Mouse (Mus musculus): Measurements from ENCODE around the gene Poldip3.

Gene Poldip3

DNA sequence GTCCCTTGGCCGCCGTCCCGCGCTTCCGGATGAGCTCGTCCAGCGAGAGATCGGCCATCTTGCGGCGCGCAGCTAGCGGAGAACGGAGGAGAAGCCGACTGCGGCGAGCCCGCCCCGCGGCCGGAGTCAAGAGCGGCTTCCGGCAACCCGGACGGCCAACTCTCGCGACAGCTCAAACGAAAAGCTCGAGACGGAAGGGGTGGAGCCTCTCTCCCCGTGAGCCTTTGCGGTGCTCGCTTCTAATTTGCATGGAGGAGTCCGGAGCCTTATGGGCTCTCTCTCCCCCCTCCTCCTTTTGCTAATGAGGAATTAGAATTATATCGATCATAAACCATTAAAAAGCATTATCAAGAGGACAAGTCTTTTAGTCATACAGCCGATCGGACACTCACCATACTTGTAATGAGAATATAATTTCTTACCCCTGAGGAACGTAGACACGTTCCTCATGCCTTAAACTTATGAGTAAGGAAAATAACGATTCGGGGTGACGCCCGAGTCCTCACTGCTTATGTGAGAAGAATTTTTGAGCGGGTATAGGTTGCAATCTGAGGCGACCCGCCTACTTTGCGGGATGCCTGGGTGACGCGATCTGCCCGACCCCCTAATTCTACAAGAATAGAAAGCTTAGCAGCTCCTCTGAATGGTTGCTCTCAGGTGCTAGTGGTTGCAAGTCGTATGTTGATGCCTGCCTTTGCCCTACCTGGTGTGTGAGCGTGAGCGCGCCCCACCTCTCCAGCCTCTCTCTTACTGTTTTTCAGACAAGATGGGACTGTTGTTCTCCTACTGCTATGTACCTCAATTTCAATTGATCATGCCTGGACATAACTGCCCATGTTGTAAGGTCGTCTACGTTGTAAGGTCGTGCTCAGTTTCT is at the start of gene Poldip3:
Gene Poldip3 (minus strand): TSS at position 189 of the 877 bp plus-strand sequence.
- peak; percentile 99 for DNase-seq (ENCODE audit: low spot score)

DNA sequence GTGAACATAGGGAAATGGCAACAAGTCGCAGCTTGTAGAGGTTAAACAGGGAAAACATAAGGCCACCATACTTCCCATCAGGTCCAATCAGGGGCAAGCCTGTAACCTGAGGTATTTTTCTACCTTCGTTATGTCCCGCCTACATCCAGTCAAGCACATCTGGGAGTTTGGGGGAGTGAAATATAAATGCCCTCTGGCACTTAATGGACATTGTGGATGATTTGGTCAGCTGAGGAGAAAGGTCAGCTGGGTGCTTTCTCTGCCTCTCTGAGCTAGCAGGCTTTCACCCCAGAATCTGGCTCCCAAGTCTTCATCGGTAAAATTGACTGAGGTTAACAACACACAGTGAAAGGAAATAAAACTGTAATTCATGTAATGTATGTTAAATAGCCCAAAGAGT is 44.2 kb upstream of the Poldip3 start:
- DNase-seq (ENCODE audit: low spot score) = no peak

DNA sequence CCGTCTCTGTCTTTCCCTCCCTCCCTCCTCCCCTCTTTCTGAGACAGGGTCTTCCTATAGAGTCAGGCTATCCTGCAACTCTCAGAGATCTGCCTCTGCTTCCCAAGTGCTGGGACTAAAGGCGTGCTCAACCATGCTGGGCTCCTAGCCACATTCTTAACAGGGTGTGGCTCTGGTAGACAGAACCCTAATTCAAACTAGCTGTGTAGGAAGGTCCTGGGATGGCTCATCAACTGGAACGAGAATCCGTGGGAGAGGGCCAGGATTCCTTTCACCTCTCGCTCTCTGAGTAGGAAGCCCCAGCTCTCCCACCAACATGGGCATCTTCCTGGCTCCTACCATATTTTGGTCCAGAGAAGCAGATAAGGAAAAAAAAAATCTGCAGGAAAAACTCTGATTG is 33.2 kb upstream of the Poldip3 start:
- no peak for DNase-seq (ENCODE audit: low spot score)

DNA sequence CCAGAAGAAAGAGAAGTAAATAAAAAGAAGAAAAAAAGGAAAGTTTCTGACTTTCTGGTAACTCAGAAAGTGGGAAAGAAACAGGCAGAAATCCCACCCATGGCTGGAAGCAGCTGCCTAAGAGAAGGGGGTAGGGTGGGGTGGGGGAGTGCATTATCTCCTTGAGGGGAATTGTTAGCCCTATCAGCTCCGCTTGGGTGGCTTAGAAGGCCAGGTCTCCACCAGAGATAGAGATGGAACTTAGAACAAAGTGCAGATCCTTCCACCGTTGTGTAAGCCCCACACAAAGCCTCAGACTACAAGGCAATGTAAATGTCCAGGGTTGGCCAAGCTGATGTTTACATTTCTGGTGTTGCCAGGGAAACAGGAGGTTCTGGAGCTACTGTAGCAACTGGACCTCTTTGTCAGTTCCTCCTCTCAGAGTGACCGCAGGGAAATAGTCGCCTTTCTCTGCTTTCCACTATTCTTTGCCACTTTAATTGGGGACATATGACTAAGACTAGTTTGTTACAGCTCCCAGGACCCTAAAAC is 32.7 kb upstream of the Poldip3 start:
- no peak for DNase-seq (ENCODE audit: low spot score)

DNA sequence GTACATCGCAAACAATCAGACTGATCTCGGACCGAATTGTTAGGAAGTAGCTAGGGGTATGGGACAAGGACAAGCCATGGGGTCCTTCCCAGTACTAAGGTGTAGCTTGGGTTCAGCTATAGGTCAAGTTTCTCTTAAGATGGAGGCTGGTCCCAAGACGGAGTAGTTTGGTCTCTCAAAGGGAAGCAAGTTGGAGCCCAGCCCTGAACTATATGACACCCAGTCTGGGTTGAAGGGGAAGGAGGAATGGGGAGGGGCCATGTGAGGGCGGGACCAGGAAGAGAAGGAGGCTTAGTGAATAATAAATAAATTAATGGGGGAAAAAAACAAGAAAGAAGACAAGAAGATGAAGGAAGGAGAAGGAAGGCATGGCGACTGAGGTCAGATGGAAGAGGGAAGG is 30.8 kb upstream of the Poldip3 start:
- no peak for DNase-seq (ENCODE audit: low spot score)

DNA sequence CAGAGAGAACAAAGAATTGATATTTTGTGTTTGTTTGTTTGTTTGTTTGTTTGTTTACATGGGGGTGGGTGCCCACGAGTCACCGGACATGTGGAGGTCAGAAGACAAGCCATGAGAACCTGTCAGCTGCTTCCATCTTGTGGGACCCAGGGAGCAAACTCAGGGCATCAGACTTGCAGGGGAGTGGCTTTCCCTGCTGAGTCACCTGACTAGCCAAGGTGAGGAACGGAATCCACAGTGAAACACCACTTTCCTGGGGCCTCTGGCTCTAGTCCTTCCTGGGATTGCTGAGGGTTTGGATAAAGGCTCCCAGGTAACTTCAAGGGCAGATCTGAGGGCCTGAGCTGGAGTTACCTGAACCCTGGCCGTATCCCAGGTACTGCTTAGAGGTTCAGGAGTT is 27.5 kb upstream of the Poldip3 start:
- DNase-seq (ENCODE audit: low spot score) = no peak

DNA sequence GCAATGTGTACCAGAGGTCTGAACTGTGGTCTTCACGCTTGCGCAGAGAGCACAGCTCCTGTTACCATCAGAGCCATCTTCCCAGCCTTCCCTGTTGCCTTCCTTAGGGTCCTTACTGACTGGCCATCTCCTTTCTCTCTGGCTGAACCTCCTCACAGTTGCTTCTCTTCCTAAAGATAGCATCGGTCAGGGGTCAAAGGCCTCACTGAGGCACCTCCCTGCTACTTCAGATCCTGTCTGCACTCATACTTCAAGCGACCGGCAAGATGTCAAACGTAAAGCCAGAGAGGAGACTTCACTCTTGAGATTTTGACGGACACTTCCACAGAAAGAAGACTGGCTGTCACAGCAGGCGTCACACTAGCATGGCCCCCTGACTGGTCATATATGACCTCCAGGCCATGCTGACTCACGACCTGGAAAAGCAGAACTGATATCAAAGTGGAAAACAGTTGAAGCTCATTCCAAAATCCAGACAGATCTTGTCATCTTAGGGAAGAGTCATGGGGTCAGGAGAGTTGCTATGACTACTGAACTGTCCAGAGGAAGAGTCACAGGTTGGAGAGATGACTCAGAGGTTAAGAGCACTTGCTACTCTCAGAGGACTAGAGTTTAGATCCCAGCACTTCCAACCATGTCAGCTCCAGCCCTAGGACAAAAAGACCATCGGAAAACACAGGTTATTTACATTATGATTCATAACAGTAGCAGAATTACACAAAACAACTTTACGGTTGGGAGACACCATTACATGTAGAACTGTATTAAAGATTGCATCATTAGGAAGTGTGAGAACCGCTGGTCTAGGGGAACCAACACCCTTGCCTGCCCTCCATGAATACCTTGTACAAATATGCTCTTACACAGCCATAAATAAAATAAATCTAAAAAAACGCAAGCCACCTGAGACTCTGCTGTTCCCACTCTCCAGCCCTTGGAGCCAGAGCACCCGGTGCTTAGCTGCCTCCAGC is 25.0 kb upstream of the Poldip3 start:
- DNase-seq (ENCODE audit: low spot score) = no peak

DNA sequence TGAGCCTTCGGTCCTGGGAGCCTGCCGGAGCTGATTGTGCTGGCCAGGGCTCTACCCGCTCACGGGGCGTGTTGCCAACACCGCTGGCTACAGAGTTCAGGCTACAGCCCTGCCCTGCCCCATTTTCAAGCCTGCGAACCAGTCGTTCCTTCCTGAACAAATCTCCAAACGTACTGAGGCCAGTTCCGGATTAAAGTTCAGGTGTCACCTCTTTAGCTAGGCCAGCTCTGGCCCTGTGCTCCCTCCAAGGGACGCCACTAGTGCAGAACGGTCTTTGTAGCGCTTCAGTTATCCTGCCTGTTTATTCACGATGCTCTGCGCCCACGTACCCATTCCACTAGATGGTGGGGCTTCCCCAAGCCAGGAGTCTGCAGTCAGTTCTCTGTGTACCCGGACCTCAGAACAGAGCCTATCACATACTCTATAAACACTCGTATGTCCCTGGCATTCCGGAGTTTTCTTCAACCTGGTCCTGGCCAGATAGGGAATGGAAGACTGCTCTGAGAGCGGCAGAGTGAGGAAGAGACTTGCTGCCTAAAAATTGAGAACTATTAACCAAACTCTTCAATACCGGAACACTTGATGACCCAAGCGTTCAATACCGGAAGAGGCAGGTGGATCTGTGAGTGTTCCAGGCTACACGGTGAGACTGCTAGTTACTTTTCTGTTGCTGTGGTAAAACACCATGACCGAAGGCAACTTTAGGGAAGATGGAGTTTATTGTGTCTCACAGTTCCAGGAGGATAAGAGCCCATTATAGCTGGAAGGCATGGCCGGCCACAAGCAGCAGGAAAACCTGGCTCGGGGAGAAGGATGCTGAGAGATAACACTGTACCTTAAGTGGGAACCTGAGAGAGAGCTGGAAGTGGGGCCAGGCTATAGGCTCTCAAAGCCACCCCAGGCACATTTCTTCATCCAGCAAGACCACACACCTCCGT is 23.6 kb upstream of the Poldip3 start, which contains the start of gene Cyb5r3:
Gene Cyb5r3 (minus strand): TSS at position 101 of the 938 bp plus-strand sequence.
- peak; percentile 28 for DNase-seq (ENCODE audit: low spot score)

DNA sequence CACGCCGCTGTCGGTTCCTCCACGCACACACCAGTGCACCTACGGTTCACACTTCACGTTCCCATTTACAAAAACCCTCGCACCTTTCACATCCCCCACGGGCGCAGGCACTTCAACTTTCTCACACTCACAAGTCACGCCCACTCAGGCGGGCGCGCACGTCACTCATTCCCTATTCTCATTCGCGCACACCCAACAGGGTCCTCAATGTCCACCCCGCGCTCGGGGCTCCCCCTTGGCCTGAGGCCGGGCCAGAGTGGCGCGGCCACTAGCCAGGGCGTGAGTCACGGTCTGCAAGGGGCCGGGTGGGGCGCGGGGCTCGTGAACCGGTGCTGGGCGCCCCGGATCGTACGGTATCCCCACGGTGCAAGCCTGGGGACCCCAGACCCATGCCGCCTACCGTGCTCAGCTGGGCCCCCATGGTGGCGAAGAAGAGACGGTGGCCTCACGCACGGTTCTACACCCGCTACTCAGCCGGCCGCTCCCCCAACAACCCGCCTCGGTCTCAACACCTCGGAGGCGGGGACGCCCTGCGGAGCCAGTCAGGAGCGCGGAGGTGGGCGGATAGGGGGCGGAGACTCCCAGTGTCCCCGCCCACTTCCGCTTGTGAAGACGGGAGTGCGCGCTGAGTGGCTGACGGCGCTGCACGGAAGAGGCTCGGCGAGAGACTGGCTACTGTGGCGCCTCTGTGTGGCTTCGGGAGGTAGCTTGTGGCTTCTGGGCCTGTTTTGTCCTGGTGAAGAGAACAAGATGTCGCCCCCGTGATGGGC is 22.7 kb upstream of the Poldip3 start:
- DNase-seq (ENCODE audit: low spot score) = peak; percentile 99

DNA sequence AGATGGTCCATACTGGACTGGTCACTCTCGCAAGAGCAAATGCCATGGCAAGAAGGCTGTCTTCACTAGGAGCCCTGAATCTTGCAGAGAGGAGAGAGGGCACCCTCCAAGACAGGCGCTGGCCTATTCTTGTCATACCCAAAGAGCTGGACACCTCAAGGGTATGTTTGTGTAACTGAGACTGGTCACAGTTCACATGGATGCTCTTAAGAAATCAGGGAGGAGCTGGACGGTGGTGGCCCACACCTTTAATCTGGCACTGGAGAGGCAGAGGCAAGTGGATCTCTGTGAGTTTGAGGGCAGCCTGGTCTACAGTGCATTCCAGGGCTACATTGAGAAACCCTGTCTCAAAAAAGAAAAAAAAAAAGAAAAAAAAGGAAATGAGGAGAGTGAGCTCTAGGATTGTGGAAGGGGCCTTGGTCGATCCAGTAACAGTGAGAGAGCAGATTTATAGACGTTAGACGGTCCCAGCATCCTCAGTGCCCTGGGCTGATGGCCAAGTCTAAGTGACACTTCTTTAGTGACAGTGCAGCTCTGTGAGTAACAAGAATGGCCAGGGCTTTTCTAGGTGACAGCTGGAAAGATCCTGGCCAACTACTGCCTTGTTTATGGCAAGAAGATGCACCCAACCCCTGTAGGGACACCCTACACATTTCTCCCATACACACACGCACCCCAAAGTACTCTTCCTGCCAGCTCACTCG is 21.9 kb upstream of the Poldip3 start:
- no peak for DNase-seq (ENCODE audit: low spot score)

DNA sequence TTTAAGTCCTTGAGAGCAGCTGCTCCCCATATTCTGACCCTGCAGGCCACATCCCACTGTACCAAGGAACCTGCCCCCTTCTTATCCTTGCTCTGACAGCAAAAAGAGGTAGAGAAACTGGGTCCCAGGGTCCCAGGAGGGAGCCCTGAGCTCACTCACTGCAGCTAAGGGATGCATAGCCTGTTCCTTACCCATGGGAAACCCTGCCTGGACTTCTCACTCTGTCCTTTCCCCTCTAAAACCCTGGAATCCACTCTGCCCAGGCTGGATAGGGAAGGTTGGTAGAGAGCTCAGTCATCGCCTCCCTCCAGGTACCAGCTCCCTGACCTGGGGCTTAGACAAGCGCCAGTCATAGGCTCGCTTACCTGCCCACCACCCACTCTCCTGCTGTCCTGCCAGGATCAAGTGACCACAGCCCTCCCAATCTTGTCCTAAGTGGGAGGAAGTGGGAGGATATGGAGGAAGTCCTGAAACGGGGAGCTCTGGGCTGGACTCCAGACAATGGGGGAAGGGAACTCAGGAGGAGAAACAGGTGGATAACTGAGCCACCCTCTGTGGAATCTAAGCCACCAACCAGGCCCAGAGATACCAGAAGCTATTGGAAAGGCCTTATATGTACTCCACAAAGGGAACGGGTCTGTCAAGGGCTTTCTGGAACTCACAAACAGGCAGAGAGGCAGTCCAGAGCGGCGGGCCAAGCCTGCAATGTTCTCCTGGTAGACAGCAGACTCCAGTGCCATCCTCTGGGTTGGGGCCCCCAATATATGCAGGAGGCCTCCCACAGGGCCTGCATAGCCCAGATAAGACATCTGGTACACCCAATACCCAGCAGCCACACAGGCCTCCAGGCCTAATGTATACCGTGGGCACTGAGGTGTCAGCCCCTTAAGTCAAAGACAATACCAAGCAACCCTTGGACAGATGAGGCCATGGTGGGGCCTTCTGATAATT is 20.9 kb upstream of the Poldip3 start:
- DNase-seq (ENCODE audit: low spot score) = no peak

DNA sequence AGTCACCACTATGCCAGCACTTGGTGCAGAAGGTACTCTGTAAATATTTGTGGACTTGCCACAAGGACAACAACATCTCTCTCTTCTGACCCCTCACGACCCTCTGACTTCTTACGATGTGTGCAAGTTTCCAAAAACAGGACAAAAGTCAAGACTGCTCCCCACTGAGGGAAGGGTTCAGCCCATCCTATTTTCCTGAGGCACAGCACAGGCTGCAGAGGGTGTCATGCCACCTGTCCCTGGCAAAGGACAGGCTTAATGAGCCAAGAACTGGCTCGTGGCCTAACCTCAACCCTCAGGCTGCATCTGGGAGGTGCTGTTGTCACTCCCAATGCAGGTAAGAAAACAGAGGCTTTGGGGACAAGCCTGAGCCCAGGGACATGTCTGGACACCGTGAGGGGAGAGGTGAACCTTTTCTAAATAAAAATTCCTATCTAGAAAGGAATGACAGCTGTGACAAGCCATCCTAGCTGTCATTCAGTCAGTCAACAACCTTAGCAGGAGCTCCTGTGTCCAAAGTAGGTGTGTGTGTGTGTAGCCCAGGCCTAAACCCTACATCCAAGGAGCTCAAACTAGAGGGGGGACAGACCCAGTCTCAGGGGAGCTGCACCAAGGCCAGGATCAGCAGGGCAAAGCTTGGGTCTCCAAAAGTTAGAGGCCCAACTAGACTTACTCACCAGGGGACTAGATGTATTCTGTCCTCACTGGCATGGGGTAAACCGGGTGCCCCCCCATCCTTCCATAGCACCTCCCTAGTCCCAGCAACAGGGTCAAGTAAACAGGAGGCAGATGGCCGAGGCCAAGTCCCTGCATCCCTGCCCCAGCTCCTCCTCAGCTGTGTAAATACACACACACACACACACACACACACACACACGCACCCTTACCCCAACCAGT is 19.9 kb upstream of the Poldip3 start:
- no peak for DNase-seq (ENCODE audit: low spot score)

DNA sequence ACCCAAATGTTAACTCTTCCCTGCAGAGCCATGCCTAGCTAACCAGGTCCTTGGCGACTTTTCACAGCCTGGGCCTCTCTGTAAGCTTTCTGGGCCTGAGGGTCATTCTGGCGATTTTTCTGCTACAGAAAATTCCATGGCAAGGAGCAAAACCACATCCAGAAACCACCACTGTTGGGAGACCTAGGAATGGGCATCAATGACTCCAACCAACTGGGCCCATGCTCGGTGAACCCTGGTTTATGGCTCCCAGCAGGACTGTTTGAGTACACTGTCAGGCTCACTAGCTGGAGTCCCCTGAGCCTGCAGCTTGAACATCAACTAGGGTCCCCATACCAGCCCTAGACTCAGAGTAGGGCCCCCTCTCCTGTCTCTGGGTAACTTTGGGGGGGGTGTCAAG is 19.1 kb upstream of the Poldip3 start:
- no peak for DNase-seq (ENCODE audit: low spot score)

DNA sequence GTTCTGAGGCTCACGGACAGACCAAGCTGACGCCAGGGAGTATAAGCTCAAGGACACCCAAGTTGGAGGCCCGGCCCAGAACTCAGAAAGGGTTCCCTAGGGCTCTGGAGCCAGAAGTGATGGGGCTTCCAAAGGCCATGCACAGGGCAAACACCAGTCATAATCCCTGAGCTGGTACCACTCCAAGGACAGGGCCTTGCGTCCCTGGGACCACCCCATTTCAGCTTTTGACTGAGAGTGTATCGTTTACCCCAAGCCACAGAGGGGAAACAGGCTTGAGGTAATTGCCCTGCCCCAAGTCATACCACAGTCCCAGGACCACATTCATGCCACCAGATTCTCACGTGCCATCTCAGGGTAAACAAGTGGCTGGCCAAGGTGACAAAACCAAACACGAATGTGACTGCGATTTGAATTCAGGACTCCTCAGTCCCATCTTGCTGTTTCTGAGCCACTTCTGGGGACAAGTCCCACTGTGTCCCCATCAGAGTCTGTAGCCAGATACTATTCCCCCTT is 18.4 kb upstream of the Poldip3 start:
- DNase-seq (ENCODE audit: low spot score) = no peak

DNA sequence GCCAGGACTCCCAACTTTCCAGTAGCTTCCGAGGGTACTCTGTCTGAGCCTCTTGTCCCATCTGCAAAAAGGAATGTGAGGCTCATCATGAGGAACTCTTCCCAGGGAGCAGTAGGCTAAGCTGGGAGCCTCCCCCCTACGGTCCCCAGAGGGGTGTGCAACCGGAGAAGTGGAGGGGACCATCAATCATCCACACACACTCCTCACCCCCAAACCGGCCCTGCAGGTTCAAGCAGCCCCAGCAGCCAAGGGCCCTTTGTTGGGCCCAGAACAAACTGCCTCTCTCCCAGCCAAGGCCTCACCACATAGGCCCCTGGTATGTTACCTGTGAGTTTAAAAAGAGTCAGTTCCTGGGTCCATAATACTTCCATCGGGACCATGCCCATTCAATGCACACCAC is 17.9 kb upstream of the Poldip3 start:
- peak; percentile 24 for DNase-seq (ENCODE audit: low spot score)

DNA sequence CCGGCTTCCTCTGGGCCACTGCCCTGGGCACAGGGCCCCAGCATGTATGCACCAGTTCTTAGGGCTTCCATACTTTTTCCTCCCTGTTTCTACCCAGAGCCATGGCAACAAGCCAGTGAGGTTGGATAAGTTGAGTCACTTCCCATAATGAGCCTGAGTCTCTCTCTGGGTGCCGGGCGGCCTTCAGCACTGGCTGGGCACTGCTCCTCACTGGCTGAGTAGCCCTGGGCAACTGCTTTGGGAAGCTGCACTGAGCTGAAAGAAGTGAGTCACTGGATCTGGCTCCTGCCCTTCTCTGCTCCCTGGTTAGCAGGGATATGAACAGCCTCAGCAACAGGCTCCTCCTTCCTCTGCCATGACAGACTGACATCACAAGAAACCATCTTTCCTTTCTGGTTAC is 17.5 kb upstream of the Poldip3 start:
- no peak for DNase-seq (ENCODE audit: low spot score)

DNA sequence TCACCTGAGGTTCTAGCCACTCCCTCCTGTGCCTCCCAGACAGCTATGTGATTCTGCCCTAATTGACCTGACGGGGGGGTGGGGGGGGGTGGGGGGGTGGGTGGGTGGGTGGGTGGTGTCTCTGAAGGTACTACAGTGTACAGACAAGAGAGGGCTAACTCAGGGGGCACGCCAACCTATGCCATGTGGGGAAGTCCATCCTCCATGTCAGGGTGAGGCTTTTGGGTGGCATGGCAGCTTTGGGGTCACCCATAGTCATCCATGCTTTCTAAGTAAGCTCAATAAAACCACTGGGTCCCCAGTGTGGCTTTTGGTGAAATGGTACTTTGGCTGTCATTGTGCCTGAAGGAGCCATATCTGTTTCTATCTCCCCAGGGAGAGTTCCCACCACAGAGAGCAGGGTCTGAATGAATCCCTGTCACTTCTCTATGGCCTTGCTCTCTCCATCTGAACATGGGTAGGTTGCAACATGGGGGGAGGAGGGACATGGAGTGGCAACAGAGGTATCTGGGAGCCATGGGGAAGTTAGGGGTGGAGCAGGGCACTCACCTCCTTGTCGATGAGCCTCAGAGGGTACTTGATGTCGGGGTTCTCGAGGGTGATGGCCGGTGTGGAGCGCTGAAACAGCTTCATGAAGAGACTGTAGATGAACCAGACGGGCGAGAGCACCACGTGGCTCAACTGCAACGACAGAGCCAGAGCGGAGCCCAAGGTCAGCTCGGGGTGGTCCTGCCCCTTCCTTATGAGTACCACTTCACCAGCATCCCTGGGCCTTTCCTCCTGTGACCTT is 16.5 kb upstream of the Poldip3 start:
- DNase-seq (ENCODE audit: low spot score) = no peak
